Mouse (Mus musculus): ENCODE data around the gene Acacb. TPM values are rescaled to one million over a fixed set of nuclear protein-coding genes. Genes with fewer than 3 reads are reported as not detected.

Acacb gene
- total RNA-seq, 2 experiments from 2014 or later, result 4.8 to 6.5 TPM

GRCm38 (mm10) chr5:114135516-114135915, 10.8 kb upstream of the Acacb start:
- DNase-seq, result no peak

- DNase-seq, result no peak
Measured at GRCm38 (mm10) chr5:114137481-114138276, 8.7 kb upstream of the Acacb start.

- DNase-seq, result no peak
Measured at GRCm38 (mm10) chr5:114138277-114139164, 7.8 kb upstream of the Acacb start.

- peak; percentile 67 to 73 for DNase-seq
Measured at GRCm38 (mm10) chr5:114139175-114139574, 7.2 kb upstream of the Acacb start.

- DNase-seq, result no peak
Measured at GRCm38 (mm10) chr5:114147043-114147972, 973 bp downstream of the Acacb start.

GRCm38 (mm10) chr5:114152359-114153092, 6.2 kb downstream of the Acacb start:
- no peak for DNase-seq

- no peak for DNase-seq
Measured at GRCm38 (mm10) chr5:114153490-114153889, 7.2 kb downstream of the Acacb start.

GRCm38 (mm10) chr5:114154765-114155164, 8.4 kb downstream of the Acacb start:
- no peak for DNase-seq

- DNase-seq, result no peak
Measured at GRCm38 (mm10) chr5:114155168-114155933, 9.0 kb downstream of the Acacb start.

GRCm38 (mm10) chr5:114157236-114157635, 10.9 kb downstream of the Acacb start:
- DNase-seq, result no peak

- DNase-seq, result no peak
Measured at GRCm38 (mm10) chr5:114161424-114161823, 15.1 kb downstream of the Acacb start.

GRCm38 (mm10) chr5:114162106-114162815, 15.9 kb downstream of the Acacb start:
- DNase-seq, result no peak

GRCm38 (mm10) chr5:114163117-114163696, 16.9 kb downstream of the Acacb start:
- no peak for DNase-seq

GRCm38 (mm10) chr5:114170345-114170744, 24.0 kb downstream of the Acacb start:
- no peak for DNase-seq

GRCm38 (mm10) chr5:114172936-114173335, 26.6 kb downstream of the Acacb start:
- DNase-seq, result no peak

- DNase-seq, result no peak
Measured at GRCm38 (mm10) chr5:114173458-114173857, 27.1 kb downstream of the Acacb start.

GRCm38 (mm10) chr5:114173877-114174581, 27.7 kb downstream of the Acacb start:
- no peak for DNase-seq

- no peak for DNase-seq
Measured at GRCm38 (mm10) chr5:114174639-114175038, 28.3 kb downstream of the Acacb start.

GRCm38 (mm10) chr5:114175596-114176171, 29.3 kb downstream of the Acacb start:
- DNase-seq, result peak; percentile 62 to 75

Measured in layer of hippocampus, postnatal 36 days (tissue).